Mouse (Mus musculus): ENCODE results near the gene Slc35f1.

- TF ChIP-seq CTCF (IDR thresholded peaks at IDR 0.05; ENCODE audit: low read depth) (no peak), EP300 (IDR thresholded peaks at IDR 0.05; ENCODE audit: low read depth) (no peak)
Measured at GRCm38 (mm10) chr10:52748028-52748597, 57.8 kb downstream of the Slc35f1 start.

Measured in liver, postnatal 0 days (tissue).